Mouse (Mus musculus) forebrain, embryonic 13.5 days (tissue): Measurements from ENCODE around the gene Smtn. TPM values are rescaled to one million over a fixed set of nuclear protein-coding genes. Genes with fewer than 3 reads are reported as not detected.

Source experiments
- ATAC-seq: fragments of 200-750 bp; cut with Nextera tagmentation; 2 replicates; pipeline ENCODE4 v1.8.0; 2017
- H3K27ac ChIP-seq: fragments of 300-500 bp; sonication (generic); 2 replicates; pipeline ENCODE4 v1.5.1; 2015; ENCODE audit warnings: inconsistent platforms, mild to moderate bottlenecking, moderate library complexity
- H3K27me3 ChIP-seq: fragments of 300-500 bp; sonication (generic); 2 replicates; pipeline ENCODE4 v1.6.1; 2015; ENCODE audit warnings: mild to moderate bottlenecking, inconsistent platforms
- H3K36me3 ChIP-seq: fragments of 300-500 bp; sonication (generic); 2 replicates; pipeline ENCODE4 v1.6.1; 2015; ENCODE audit warnings: mild to moderate bottlenecking, inconsistent platforms; ENCODE audit not compliant: poor library complexity, severe bottlenecking
- H3K4me1 ChIP-seq: fragments of 300-500 bp; sonication (generic); 2 replicates; pipeline ENCODE4 v1.6.1; 2015; ENCODE audit warnings: inconsistent platforms
- H3K4me2 ChIP-seq: fragments of 300-500 bp; sonication (generic); 2 replicates; pipeline ENCODE4 v1.6.1; 2015; ENCODE audit warnings: inconsistent platforms, mild to moderate bottlenecking, moderate library complexity
- H3K4me3 ChIP-seq: fragments of 300-500 bp; sonication (generic); 2 replicates; pipeline ENCODE4 v1.5.1; 2015; ENCODE audit warnings: mild to moderate bottlenecking, inconsistent platforms
- H3K9ac ChIP-seq: fragments of 300-500 bp; sonication (generic); 2 replicates; pipeline ENCODE4 v1.6.1; 2015; ENCODE audit warnings: mild to moderate bottlenecking, inconsistent platforms
- H3K9me3 ChIP-seq: fragments of 300-500 bp; sonication (generic); replicated peaks from 2 replicates; pipeline ENCODE4 v1.6.1; 2016; ENCODE audit warnings: inconsistent platforms
- WGBS: fragments of 180-500 bp; shearing (Covaris S2); methylation state at CpG from one replicate; pipeline ENCODE4 v1.1.7; 2015; 5-methylcytosine and 5-hydroxymethylcytosine counted together
- polyA plus RNA-seq: library from polyadenylated mRNA; unstranded; fragments of >200 nt; fragmentation: Nextera tagmentation; extraction: Ambion mirVana; gene quantifications from 2 replicates; pipeline ENCODE4 v1.2.1, GENCODE M21; 2015

Gene Smtn
- polyA plus RNA-seq, 1 experiment from 2014 or later = 21.9 TPM

DNA sequence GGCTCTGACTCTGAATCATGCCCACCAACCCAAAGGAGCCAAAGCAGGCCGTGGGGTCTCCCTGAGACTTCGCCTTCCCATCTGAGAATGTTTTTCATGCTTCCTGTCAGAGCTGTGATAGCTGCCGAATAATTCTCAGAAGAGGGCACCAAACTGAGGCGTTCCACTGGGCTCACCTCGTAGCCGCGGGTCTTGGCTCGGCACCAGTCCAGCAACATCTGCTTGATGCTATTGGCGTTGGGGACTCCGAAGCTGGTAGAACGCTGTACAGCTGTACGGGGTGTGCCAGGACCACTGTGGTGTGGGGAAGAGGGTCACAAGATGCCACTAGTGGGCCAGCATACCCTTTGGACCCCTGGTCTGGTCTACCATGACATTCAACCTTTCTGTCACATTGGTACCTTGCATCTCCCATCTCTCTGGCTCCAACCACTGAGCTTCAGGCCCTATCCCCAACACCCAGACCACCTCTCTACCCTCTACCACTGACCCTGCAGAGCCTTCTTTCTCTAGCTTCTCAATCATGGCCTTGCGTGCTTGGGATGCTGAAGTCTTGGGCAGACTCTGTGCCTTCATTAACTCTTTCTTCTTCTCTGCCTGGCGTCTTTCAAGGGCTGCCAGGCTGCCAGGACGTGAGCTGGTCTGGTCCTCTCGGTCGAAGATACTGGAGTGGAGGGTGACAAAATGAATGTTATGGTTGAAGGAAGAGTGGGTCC lies 18.0 kb downstream of the Smtn start:
- Histone ChIP-seq H3K9ac (no peak overlapping the region), H3K4me3 (no peak overlapping the region), H3K4me2 (no peak overlapping the region), H3K4me1 (peaks cover 5% of the 10 kb centered on the region), H3K36me3 (peaks cover 50% of the 10 kb centered on the region), H3K27me3 (peaks cover 10% of the 10 kb centered on the region), H3K27ac (no peak overlapping the region), H3K9me3 (no peaks in the 10 kb centered on the region)
- ATAC-seq = no peak
- 94% methylated on average over 17 of the region's 17 CpGs for WGBS

DNA sequence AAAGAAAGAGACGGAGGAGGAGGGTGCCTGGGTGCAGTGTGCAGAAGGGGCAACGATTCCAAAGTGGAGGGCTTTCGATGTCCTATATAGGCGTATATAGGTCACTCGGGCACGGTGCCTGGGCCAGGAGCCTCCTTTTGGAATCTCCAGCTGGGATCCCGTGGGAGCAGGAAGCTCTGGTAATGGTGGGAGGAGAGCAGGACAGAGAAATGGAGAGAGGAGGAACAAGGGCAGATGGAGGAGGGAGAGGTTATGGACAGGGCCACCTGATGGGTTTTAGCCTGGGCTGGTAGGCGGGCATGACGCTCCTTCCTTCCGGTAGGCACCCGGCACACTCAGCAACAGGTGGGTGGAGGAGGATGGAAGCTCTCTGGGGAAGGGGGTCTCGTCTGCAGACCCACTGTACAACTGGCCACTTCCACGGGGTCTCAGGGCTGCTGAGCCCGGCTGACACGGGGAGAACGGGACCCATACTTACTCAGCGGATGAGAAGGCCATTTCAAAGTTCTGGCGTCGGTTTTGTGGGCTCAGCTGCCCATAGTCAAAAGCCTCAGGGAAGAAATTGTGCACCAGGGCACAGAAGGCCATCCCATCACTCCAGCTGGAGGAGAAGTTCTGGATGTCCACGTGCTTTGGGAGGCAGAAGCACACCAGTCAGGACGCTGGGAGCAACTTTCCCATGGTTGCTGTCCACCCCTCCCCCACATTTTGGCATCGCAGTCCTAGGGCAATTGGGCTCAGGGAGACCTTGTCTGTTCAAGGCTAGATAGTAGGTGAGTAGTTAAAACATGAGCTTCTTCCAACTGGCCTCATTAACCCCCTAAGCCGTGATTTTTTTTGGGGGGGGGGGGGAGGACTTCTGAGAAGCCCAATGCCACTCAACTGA lies 18.8 kb downstream of the Smtn start:
- WGBS = 85% methylated on average over 23 of the region's 23 CpGs
- H3K27me3 ChIP-seq = peaks cover 18% of the 10 kb centered on the region
- H3K27ac ChIP-seq = no peak overlapping the region
- H3K4me3 ChIP-seq = no peak overlapping the region
- peaks cover 44% of the 10 kb centered on the region for H3K36me3 ChIP-seq
- no peak overlapping the region for H3K9ac ChIP-seq
- H3K4me1 ChIP-seq = peaks cover 13% of the 10 kb centered on the region
- no peaks in the 10 kb centered on the region for H3K9me3 ChIP-seq
- no peak for ATAC-seq
- H3K4me2 ChIP-seq = no peak overlapping the region

DNA sequence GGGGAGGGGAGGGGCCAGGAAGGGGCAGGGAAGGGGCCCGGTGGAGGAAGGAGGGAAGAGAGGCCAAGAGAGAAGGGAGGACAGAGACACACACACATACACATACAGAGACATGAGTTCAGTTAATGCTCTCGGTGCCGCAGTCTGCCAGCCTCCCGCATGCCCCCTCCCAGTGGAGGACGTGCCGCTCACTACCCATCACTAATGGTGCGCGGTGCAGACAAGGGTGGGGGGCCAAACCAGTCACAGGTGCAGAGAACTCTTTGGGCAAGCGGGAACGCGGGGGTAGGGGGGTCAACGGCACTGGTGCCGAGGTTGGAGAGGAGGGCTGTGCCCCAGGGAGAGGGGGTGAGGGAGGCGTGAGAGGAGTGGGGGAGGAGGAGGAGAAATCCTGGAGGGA lies 19.5 kb downstream of the Smtn start:
- Histone ChIP-seq H3K9me3 (no peaks in the 10 kb centered on the region), H3K27ac (no peak overlapping the region), H3K9ac (no peak overlapping the region), H3K4me1 (peaks cover 13% of the 10 kb centered on the region), H3K27me3 (peaks cover 25% of the 10 kb centered on the region), H3K36me3 (peaks cover 39% of the 10 kb centered on the region), H3K4me3 (no peak overlapping the region), H3K4me2 (no peak overlapping the region)
- ATAC-seq = no peak
- 79% methylated on average over 14 of the region's 14 CpGs for WGBS

DNA sequence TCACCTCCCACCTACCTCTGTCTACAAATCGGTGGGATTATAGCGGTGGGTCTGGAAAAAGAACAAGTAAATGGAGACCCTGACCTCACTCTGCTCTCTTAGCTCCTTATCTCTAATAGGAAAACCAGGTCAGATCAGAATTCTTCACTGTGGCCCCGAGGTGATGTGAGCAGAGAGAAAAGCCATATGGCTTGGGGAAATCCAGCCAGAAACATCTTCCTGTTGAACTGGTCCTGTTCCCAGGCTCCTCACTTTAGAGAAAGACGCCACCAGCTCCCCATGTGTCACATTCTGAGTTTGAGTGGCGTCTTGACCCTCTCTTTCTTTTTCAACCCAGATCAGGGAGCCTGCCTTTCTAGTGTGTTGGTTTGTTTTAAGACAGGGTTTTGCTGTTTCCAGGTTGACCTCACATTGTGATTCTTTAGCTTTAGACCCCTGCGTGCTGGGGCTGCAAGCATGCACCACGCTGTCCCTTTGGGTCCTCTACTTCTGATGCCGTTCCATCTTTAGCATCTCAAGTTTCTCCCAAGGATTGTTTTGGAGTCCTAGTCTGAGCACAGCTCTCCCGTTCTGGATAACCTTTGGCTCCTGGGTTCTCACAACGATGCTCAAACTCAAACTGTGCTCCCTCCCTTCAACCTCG lies 20.5 kb downstream of the Smtn start:
- WGBS = 90% methylated on average over 11 of the region's 11 CpGs
- no peak for ATAC-seq
- Histone ChIP-seq H3K9ac (no peak overlapping the region), H3K4me1 (peaks cover 22% of the 10 kb centered on the region), H3K4me2 (no peak overlapping the region), H3K27me3 (peaks cover 35% of the 10 kb centered on the region), H3K36me3 (peaks cover 37% of the 10 kb centered on the region), H3K27ac (no peak overlapping the region), H3K4me3 (no peak overlapping the region), H3K9me3 (no peaks in the 10 kb centered on the region)

DNA sequence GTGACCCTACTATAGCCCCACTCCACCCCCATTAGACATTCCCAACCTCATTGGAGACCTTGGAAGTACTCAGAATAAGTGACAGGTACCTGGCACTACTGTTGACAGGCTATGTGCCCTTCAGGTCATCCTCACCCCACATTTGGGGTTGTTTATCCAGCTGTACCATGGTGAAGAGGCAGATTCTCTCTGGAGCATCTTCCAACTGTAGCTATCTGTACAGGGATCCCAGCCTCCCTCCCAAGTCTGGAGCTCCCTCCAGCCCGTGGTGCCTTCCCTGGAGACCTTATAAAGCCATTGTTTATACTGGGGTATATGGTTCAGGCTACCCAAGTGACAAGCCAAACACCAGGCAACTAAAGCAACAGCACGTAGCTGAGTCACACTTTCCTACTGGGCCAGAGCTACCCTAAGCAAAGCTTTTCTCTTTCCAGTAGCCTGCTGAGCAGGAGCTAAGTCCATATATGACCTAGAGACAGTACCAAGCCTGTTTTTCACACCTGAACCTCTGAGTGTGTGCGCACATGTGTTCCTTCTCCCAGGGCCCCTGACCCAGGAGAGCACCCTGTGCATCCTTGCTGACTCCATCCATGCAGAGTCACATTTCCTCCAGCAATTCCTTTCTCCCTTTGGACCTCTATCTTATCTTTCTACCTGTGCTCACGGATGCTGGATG lies 21.2 kb downstream of the Smtn start:
- WGBS = 86% methylated on average over 4 of the region's 4 CpGs
- no peak for ATAC-seq
- peaks cover 38% of the 10 kb centered on the region for H3K27me3 ChIP-seq
- no peak overlapping the region for H3K9ac ChIP-seq
- H3K4me3 ChIP-seq = no peak overlapping the region
- no peaks in the 10 kb centered on the region for H3K9me3 ChIP-seq
- no peak overlapping the region for H3K4me2 ChIP-seq
- H3K27ac ChIP-seq = no peak overlapping the region
- H3K4me1 ChIP-seq = peaks cover 25% of the 10 kb centered on the region
- H3K36me3 ChIP-seq = peaks cover 30% of the 10 kb centered on the region

DNA sequence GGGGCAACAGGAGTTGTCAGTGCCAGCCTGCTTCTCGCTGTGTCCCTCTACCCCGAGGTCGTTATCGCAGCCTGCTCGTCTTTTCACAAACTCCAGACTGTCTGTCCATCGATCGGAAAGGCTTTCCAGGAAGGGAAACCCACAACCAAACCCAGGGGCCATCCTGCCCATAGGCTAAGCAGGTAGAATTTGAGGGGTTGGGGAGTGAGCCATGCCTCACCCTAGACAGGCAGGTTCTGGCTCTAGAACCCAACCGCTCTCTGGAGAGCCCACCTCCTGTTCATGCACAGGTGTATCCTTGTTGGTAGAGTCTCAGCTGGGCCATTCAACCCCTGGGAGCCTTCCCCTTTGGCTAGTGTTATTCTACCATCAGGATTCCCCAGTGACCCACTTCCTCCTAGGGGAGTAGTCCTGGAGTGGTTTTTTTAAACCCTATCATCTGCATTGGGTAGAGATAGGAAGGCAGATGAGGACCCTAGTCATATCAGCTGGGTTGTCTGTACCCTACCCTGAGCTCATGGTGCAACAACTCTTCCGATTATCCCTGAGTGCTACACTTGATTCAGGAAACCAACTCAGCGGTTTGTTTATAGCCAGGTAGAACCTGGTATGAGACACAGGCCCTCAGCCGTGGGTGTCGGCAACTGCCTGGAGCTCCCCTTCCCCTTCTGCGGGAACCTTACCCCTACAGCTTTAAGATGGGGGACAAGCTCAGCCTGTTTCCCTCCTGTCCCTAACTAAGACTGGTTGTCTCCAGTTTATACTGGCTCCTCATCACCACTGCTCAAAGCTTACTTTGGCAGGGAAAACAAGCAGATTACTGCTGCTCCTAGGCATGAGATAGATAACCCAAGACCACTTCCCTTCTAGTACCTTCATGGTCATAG lies 22.3 kb downstream of the Smtn start:
- no peaks in the 10 kb centered on the region for H3K9me3 ChIP-seq
- peak overlapping the region; percentile 60; the same call in 1 of the 2 replicates for H3K9ac ChIP-seq
- peak overlapping the region; percentile 77 for H3K4me2 ChIP-seq
- 56% methylated on average over 13 of the region's 13 CpGs for WGBS
- peaks cover 28% of the 10 kb centered on the region for H3K36me3 ChIP-seq
- H3K4me3 ChIP-seq = peak overlapping the region; percentile 38
- peaks cover 38% of the 10 kb centered on the region for H3K27me3 ChIP-seq
- ATAC-seq = no peak
- peaks cover 25% of the 10 kb centered on the region for H3K4me1 ChIP-seq
- no peak overlapping the region for H3K27ac ChIP-seq

DNA sequence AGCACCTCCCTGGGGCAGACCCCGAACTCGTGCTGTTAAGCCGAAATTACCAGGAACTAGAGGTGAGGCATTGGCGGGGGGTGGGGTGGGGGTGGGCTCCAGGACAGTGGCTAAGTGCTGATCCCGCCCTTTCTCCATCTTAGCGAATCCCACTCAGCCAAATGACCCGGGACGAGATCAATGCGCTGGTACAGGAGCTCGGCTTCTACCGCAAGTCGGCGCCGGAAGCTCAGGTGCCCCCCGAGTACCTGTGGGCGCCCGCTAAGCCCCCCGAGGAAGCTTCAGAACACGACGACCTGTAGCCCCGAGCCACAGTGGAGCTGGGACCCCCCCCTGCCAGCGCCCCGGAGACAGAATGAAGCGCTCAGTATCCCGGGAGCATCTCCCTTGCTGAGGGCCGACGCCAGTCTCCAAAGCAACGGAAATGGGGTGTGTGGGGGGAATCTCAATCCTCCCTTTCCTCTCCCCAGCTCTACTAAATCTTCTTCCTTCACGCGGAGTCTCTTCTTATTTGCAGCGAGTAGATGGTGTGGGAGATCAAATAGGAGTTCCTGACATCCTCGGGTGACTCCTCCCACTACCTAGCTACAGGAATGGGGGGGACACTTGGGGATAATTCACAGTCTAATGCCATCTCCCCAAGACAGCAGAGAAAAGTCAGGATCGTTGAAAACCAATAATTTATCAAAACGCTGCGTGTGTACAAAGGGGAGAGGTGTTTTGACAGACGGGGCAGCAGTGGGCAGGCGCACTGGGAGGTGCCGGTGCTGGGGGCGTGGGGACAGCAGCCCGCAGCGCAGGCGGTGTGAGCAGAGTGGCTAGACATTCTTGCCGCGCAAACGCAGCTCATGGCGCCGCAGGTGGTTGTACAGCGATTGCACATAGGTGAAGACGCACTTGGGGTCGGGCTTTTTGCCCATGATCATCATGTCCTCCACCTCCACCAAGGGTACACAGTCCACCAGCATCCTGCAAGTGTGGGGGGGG lies 23.3 kb downstream of the Smtn start:
- peak; percentile 43; the same call in 1 of the 2 replicates for ATAC-seq
- H3K4me1 ChIP-seq = peaks cover 25% of the 10 kb centered on the region
- H3K27ac ChIP-seq = no peak overlapping the region
- H3K9ac ChIP-seq = peak overlapping the region; percentile 60
- peaks cover 38% of the 10 kb centered on the region for H3K27me3 ChIP-seq
- no peaks in the 10 kb centered on the region for H3K9me3 ChIP-seq
- H3K36me3 ChIP-seq = peaks cover 18% of the 10 kb centered on the region
- 1% methylated on average over 50 of the region's 50 CpGs for WGBS
- H3K4me2 ChIP-seq = peak overlapping the region; percentile 77
- peak overlapping the region; percentile 38 for H3K4me3 ChIP-seq

DNA sequence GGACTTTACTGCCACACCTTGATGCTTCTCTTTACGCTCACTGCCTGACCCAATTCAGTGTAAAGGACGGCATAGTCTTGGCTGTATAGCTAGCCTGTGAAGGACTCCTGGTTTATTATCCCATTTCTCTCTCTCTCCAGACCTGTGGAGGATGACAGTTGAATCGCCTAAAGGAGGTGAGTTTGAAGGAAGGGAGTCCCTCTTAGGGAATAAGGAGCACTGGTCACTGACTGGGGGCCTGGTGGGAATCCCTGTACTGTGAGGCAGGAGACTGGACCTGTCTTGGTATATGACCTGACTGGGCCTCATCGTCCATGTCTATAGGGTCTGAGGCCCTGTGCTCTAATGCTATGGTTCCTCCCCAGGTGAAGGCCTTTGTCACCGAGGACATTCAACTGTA lies 24.3 kb downstream of the Smtn start:
- peaks cover 8% of the 10 kb centered on the region; the same call in 1 of the 2 replicates for H3K36me3 ChIP-seq
- H3K4me3 ChIP-seq = no peak overlapping the region
- H3K27me3 ChIP-seq = peaks cover 38% of the 10 kb centered on the region
- H3K9ac ChIP-seq = no peak overlapping the region
- H3K27ac ChIP-seq = no peak overlapping the region
- H3K4me2 ChIP-seq = peak overlapping the region; percentile 68; the same call in 1 of the 2 replicates
- no peak for ATAC-seq
- peaks cover 25% of the 10 kb centered on the region for H3K4me1 ChIP-seq
- 77% methylated on average over 5 of the region's 5 CpGs for WGBS
- H3K9me3 ChIP-seq = no peaks in the 10 kb centered on the region

DNA sequence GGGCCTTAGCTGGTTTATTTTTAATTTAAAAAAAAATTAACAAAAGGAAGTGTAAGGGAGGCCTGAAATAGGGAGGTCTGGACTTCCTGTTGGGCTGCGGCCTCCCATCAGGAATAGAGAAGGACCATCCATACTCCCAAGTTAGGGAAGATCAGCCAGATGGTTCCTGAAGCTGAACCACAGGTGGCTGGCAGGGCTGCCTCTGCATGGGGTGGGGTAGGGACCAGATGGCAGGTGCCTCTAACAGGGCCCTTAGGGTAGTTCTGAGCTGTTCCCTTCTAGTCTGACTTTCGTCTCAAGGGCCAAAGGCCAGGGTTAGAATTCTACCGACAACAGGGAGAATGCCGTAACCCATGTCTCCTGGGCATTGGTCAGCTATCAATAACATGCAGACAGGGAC lies 24.8 kb downstream of the Smtn start:
- Histone ChIP-seq H3K4me3 (no peak overlapping the region), H3K36me3 (0 out of 2 replicates have a peak, but pooled peaks cover 3% of the 10 kb centered on the region), H3K27me3 (peaks cover 38% of the 10 kb centered on the region), H3K4me1 (peaks cover 25% of the 10 kb centered on the region), H3K9me3 (no peaks in the 10 kb centered on the region), H3K9ac (no peak overlapping the region), H3K27ac (no peak overlapping the region), H3K4me2 (peak overlapping the region; percentile 68)
- 80% methylated on average over 4 of the region's 4 CpGs for WGBS
- ATAC-seq = no peak

DNA sequence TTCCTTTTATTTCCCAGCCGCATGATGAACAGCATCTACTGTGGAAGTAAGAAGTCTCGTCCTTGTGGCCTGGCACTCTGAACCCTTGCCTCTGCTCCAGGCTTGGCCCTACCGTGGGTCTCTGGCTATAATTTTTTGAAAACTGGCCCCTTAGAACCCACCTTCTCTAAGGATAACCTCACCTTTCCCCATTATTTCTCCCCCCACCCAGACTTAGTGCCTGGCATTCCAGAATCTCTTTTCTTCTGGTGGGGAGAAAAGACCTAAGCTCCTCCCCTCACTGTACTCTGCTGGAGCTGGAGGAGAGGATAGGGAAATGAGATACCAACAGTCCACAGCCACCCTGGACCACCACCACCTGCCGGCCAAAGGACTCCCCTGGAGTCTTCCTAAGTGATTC lies 25.2 kb downstream of the Smtn start:
- H3K27me3 ChIP-seq = peaks cover 38% of the 10 kb centered on the region
- peak overlapping the region; percentile 46 for H3K4me3 ChIP-seq
- no peaks in the 10 kb centered on the region for H3K9me3 ChIP-seq
- H3K4me2 ChIP-seq = peak overlapping the region; percentile 68
- H3K36me3 ChIP-seq = no peaks in the 10 kb centered on the region
- WGBS = 13% methylated on average over 4 of the region's 4 CpGs
- no peak overlapping the region for H3K27ac ChIP-seq
- H3K4me1 ChIP-seq = peaks cover 25% of the 10 kb centered on the region
- ATAC-seq = no peak
- peak overlapping the region; percentile 67 for H3K9ac ChIP-seq
